Mouse (Mus musculus): ENCODE measurements around the gene Vmo1.

The Vmo1 gene

GRCm38 (mm10) chr11:70472716-70473115, 41.7 kb downstream of the Vmo1 start:
- no peak for DNase-seq (ENCODE audit: low spot score)

- DNase-seq (ENCODE audit: low spot score): no peak
These were observed 44.7 kb downstream of the Vmo1 start for GRCm38 (mm10) chr11:70469764-70470163.

GRCm38 (mm10) chr11:70467902-70468619, 46.4 kb downstream of the Vmo1 start:
- DNase-seq (ENCODE audit: low spot score): peak; percentile 27

GRCm38 (mm10) chr11:70465824-70466223, 48.6 kb downstream of the Vmo1 start:
- no peak for DNase-seq (ENCODE audit: low spot score)

- no peak for DNase-seq (ENCODE audit: low spot score)
These were observed 49.2 kb downstream of the Vmo1 start for GRCm38 (mm10) chr11:70465211-70465610.

- no peak for DNase-seq (ENCODE audit: low spot score)
These were observed 50.4 kb downstream of the Vmo1 start for GRCm38 (mm10) chr11:70463970-70464369.

Measured in adipocyte (in vitro differentiated cells).